Mouse (Mus musculus) CH12.LX (cell line): Measurements from ENCODE around the gene Gm815. TPM values are rescaled to one million over a fixed set of nuclear protein-coding genes. Genes with fewer than 3 reads are reported as not detected.

Source experiments
- DNase-seq: peaks from one replicate; pipeline ENCODE4 v3.0.0-alpha.2; 2013; ENCODE audit errors: extremely low read depth
- H3K27ac ChIP-seq: 2 replicates; pipeline ENCODE4 v1.5.1; 2012; ENCODE audit warnings: low read depth, mild to moderate bottlenecking, control low read depth, moderate library complexity; ENCODE audit not compliant: insufficient read depth
- H3K27me3 ChIP-seq: replicated peaks from 2 replicates; pipeline ENCODE3; 2012; ENCODE audit warnings: inconsistent platforms
- H3K36me3 ChIP-seq, 2 experiments: replicated peaks in 1 of 2; 2 replicates each; pipeline versions ENCODE3 to v1.6.1; 2012; ENCODE audit warnings: inconsistent platforms in 1 of 2, low read length in 1 of 2, mild to moderate bottlenecking in 1 of 2, mixed read lengths in 1 of 2, moderate library complexity in 1 of 2; ENCODE audit not compliant: control insufficient read depth in 1 of 2, insufficient read depth in 1 of 2
- H3K4me1 ChIP-seq, 2 experiments: 2 replicates each; pipeline ENCODE4 v1.6.1; 2012; ENCODE audit warnings: inconsistent platforms in 1 of 2, moderate library complexity in 1 of 2; ENCODE audit not compliant: insufficient read depth in 2 of 2, control insufficient read depth in 1 of 2
- H3K4me2 ChIP-seq: 2 replicates; pipeline ENCODE4 v1.6.1; 2012; ENCODE audit warnings: low read depth, mild to moderate bottlenecking, control low read depth; ENCODE audit not compliant: poor library complexity, insufficient read depth, severe bottlenecking
- H3K4me3 ChIP-seq, 3 experiments: fragments of 150-350 bp in 1 of 3; sonication (generic) in 1 of 3; replicated peaks in 1 of 3; 2 replicates each; pipeline versions ENCODE3 to v1.5.1; 2011 to 2012; ENCODE audit warnings: low read depth in 2 of 3, low read length in 2 of 3, mild to moderate bottlenecking in 2 of 3, moderate library complexity in 2 of 3, control low read depth in 1 of 3, improper control_type of control experiment in 1 of 3, inconsistent platforms in 1 of 3, mixed read lengths in 1 of 3; ENCODE audit not compliant: poor library complexity in 1 of 3
- H3K79me2 ChIP-seq: replicated peaks from 2 replicates; pipeline ENCODE4 v1.6.1; 2012; ENCODE audit warnings: mild to moderate bottlenecking, moderate library complexity; ENCODE audit not compliant: control insufficient read depth, poor library complexity, insufficient read depth, severe bottlenecking; ENCODE audit errors: extremely low read depth
- H3K9ac ChIP-seq: 2 replicates; pipeline ENCODE4 v1.6.1; 2012; ENCODE audit warnings: low read depth, mild to moderate bottlenecking, control low read depth, moderate library complexity; ENCODE audit not compliant: insufficient read depth
- H3K9me3 ChIP-seq: replicated peaks from 2 replicates; pipeline ENCODE3; 2012; ENCODE audit warnings: low read length, inconsistent platforms, mixed read lengths
- BHLHE40 ChIP-seq: IDR thresholded peaks from 2 replicates; pipeline ENCODE4 v1.6.1; 2011; ENCODE audit warnings: mild to moderate bottlenecking, low read depth, low read length, improper control_type of control experiment
- CHD1 ChIP-seq: IDR thresholded peaks from 2 replicates; pipeline ENCODE4 v1.6.1; 2012; ENCODE audit warnings: low read depth, low read length, improper control_type of control experiment, inconsistent platforms
- CHD2 ChIP-seq: IDR thresholded peaks from 2 replicates; pipeline ENCODE4 v1.6.1; 2011; ENCODE audit warnings: low read length, improper control_type of control experiment
- ELF1 ChIP-seq: IDR thresholded peaks from 2 replicates; pipeline ENCODE4 v1.6.1; 2014; ENCODE audit warnings: low read depth, mild to moderate bottlenecking, inconsistent platforms, low read length, improper control_type of control experiment
- ETS1 ChIP-seq: conservative IDR thresholded peaks from 2 replicates; pipeline ENCODE4 v1.6.1; 2012; ENCODE audit warnings: low read depth, mild to moderate bottlenecking, inconsistent platforms, low read length, improper control_type of control experiment, moderate library complexity
- JUND ChIP-seq: conservative IDR thresholded peaks from 2 replicates; pipeline ENCODE4 v1.6.1; 2011; ENCODE audit warnings: low read depth, low read length, improper control_type of control experiment
- MAX ChIP-seq: IDR thresholded peaks from 2 replicates; pipeline ENCODE4 v1.6.1; 2011; ENCODE audit warnings: low read length, improper control_type of control experiment
- MEF2A ChIP-seq: IDR thresholded peaks from 2 replicates; pipeline ENCODE4 v1.6.1; 2014; ENCODE audit warnings: low read depth, mild to moderate bottlenecking, inconsistent platforms, low read length, improper control_type of control experiment, borderline replicate concordance
- MYC ChIP-seq: IDR thresholded peaks from 2 replicates; pipeline ENCODE4 v1.6.1; 2011; ENCODE audit warnings: low read depth, mild to moderate bottlenecking, improper control_type of control experiment, low read length
- POLR2A ChIP-seq: IDR thresholded peaks from 2 replicates; pipeline ENCODE4 v1.6.1; 2011; ENCODE audit warnings: low read depth, mild to moderate bottlenecking, improper control_type of control experiment, low read length
- RAD21 ChIP-seq: IDR thresholded peaks from 2 replicates; pipeline ENCODE4 v1.6.1; 2011; ENCODE audit warnings: low read depth, mild to moderate bottlenecking, low read length, improper control_type of control experiment, moderate library complexity
- SIN3A ChIP-seq: IDR thresholded peaks from 2 replicates; pipeline ENCODE4 v1.6.1; 2012; ENCODE audit warnings: low read length, improper control_type of control experiment, inconsistent platforms
- SMC3 ChIP-seq: IDR thresholded peaks from 2 replicates; pipeline ENCODE4 v1.6.1; 2011; ENCODE audit warnings: low read depth, low read length, improper control_type of control experiment
- TBP ChIP-seq: conservative IDR thresholded peaks from 2 replicates; pipeline ENCODE4 v1.6.1; 2011; ENCODE audit warnings: low read depth, low read length, improper control_type of control experiment
- TCF12 ChIP-seq: IDR thresholded peaks from 2 replicates; pipeline ENCODE4 v1.6.1; 2014; ENCODE audit warnings: low read depth, mild to moderate bottlenecking, inconsistent platforms, low read length, improper control_type of control experiment
- USF1 ChIP-seq: IDR thresholded peaks from 2 replicates; pipeline ENCODE4 v1.6.1; 2014; ENCODE audit warnings: low read depth, mild to moderate bottlenecking, inconsistent platforms, low read length, improper control_type of control experiment
- ZC3H11A ChIP-seq: IDR thresholded peaks from 2 replicates; pipeline ENCODE4 v1.6.1; 2012; ENCODE audit warnings: low read depth, mild to moderate bottlenecking, inconsistent platforms, low read length, improper control_type of control experiment
- ZNF384 ChIP-seq: IDR thresholded peaks from 2 replicates; pipeline ENCODE4 v1.6.1; 2012; ENCODE audit warnings: low read depth, low read length, improper control_type of control experiment, inconsistent platforms
- dilution Hi-C: fragments of 300-500 bp; cut with MboI; formaldehyde crosslinking; loops from 2 replicates; pipeline ENCODE4 v1.14.3; 2020; ENCODE audit warnings: low sequenced_read_pairs; ENCODE audit not compliant: extremely low pct_unique_long_range_greater_than_20kb, extremely low pct_ligation_motif_present
- in situ Hi-C: fragments of 300-500 bp; cut with MboI; formaldehyde crosslinking; loops from 3 replicates; pipeline ENCODE4 v1.14.3; 2019; ENCODE audit warnings: low sequenced_read_pairs, low pct_ligation_motif_present, low pct_unique_long_range_greater_than_20kb, mixed read lengths
- polyA plus RNA-seq: library from polyadenylated mRNA; unstranded; fragments of >175 nt; gene quantifications from 2 replicates; pipeline ENCODE4 v1.2.1, GENCODE M21; 2012; ENCODE audit warnings: low read depth; ENCODE audit not compliant: insufficient read length
- total RNA-seq, 2 experiments: library from RNA; depleted of rRNA; stranded (reverse); fragments of 300-350 nt in 1 of 2; fragments of >200 nt in 1 of 2; gene quantifications; 2 replicates each; pipeline ENCODE4 v1.2.3; 2012 to 2014

Gm815 gene
- total and polyA plus RNA-seq, 3 experiments, result not detected

DNA sequence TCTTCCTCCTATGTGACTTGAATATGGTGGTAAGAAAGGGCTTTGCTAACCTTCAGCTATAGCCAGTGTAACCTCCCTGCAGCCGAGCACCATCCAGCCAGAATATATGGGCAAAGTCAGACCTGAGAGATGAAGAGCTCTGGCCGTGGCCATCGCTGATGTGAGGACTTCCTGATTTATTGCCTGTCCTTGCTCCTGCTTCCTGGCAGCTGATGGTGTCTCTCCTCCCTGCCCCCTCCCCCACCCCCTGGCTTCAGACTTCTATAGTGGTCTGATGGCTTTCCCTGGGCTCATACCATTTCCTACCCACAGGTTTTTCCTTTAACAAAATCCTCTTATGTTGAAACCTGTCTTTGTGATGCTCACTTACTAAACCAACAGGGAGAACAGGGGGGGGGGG, 14.6 kb upstream of the Gm815 start:
- TF ChIP-seq MEF2A, result no peak
- TF ChIP-seq SIN3A, result no peak
- TF ChIP-seq ZC3H11A, result no peak
- TF ChIP-seq CHD1, result no peak
- TF ChIP-seq JUND, result no peak
- TF ChIP-seq RAD21, result no peak
- no peak for DNase-seq
- Histone ChIP-seq H3K36me3 (no peaks in the 10 kb centered on the region), H3K27me3 (no peaks in the 10 kb centered on the region), H3K9ac (no peak overlapping the region), H3K27ac (no peak overlapping the region), H3K4me3 (no peak overlapping the region), H3K79me2 (no peaks in the 10 kb centered on the region), H3K4me2 (no peak overlapping the region), H3K4me1 (no peaks in the 10 kb centered on the region), H3K9me3 (no peaks in the 10 kb centered on the region)
- dilution Hi-C loops, result no loop called here
- in situ Hi-C loops, result no loop called here

DNA sequence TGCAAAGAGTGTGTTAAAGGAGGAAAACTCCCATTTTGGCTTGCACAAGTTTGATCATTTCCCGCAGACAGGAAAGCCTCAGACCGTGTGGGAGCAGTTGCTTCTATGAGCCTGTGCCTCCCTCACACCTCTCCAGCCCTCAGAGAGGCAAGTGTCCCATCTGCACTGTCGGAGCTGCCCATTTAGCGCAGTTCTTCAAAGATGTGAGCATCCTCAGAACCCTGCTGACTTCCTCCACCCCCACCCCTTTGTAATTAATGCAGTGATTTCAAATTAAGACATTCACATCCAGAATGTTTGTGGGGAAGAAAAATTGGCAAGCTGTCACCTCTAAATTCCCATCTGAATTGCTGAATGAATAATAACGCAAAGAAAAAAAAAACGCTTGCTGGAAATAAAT, 12.8 kb upstream of the Gm815 start:
- dilution Hi-C loops, result no loop called here
- in situ Hi-C loops, result no loop called here
- no peaks in the 10 kb centered on the region for H3K36me3 ChIP-seq

DNA sequence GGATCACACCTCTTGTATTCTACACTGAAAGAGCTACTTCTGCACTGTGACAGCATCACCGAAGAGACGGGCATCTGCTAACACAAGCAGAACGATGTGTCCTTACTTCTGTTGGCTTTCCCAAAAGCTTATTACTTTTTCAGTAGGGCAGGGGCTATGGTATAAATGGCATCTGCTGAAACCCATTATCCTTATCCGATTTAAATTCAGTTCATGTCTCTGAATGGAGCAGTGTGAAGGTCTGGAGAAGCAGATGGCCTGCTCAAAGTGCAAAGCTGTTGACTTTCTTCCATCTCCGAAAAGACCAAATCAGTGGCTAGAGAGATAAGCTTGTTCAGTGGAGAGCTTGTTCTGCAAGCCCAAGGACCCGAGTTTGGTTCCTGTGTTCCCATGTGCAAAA, 10.1 kb upstream of the Gm815 start:
- Histone ChIP-seq H3K79me2 (no peaks in the 10 kb centered on the region), H3K36me3 (no peaks in the 10 kb centered on the region), H3K9ac (no peak overlapping the region), H3K27ac (no peak overlapping the region), H3K4me3 (no peak overlapping the region)
- no peak for DNase-seq
- no peak for TF ChIP-seq TCF12
- no peak for TF ChIP-seq ZNF384
- no peak for TF ChIP-seq MYC
- TF ChIP-seq MAX, result no peak
- TF ChIP-seq ELF1, result no peak
- no peak for TF ChIP-seq CHD2
- TF ChIP-seq USF1, result no peak
- no peak for TF ChIP-seq ETS1
- no peak for TF ChIP-seq RAD21
- TF ChIP-seq TBP, result no peak
- no peak for TF ChIP-seq SMC3
- TF ChIP-seq POLR2A, result no peak
- TF ChIP-seq, all 38 proteins: peak for 0
- in situ Hi-C loops, result no loop called here
- no peak overlapping the region for H3K4me2 ChIP-seq
- dilution Hi-C loops, result no loop called here
- H3K4me1 ChIP-seq, result peaks cover 2 to 5% of the 10 kb centered on the region in 2 experiments; a peak in 3 of 4 replicates
- H3K27me3 ChIP-seq, result no peaks in the 10 kb centered on the region
- no peaks in the 10 kb centered on the region for H3K9me3 ChIP-seq

More for the DNA sequence above, 12.8 kb upstream of the Gm815 start:
- Histone ChIP-seq H3K4me3 (no peak overlapping the region), H3K4me1 (no peaks in the 10 kb centered on the region), H3K27me3 (no peaks in the 10 kb centered on the region), H3K27ac (no peak overlapping the region), H3K9me3 (no peaks in the 10 kb centered on the region), H3K9ac (no peak overlapping the region), H3K4me2 (no peak overlapping the region), H3K79me2 (no peaks in the 10 kb centered on the region)
- DNase-seq, result no peak
- TF ChIP-seq BHLHE40, result no peak
